Mouse (Mus musculus): ENCODE measurements around the gene Kin.

GRCm38 (mm10) chr2:10127471-10127870 is 47.1 kb downstream of the Kin start:
- no peak for TF ChIP-seq CTCF (IDR thresholded peaks at IDR 0.05)
- no peak for TF ChIP-seq EP300 (IDR thresholded peaks at IDR 0.05)

Measured in lung, postnatal 0 days (tissue).